Mouse (Mus musculus) forebrain, embryonic 15.5 days (tissue): ENCODE results near the gene Tomm40l. TPM values are rescaled to one million over a fixed set of nuclear protein-coding genes. Genes with fewer than 3 reads are reported as not detected.

Experiments used
- ATAC-seq: fragments of 200-750 bp; cut with Nextera tagmentation; replicated peaks from 2 replicates; pipeline ENCODE4 v1.8.0; 2017; ENCODE audit warnings: mild to moderate bottlenecking, moderate TSS enrichment, moderate library complexity
- H3K27ac ChIP-seq: fragments of 300-500 bp; sonication (generic); replicated peaks from 2 replicates; pipeline ENCODE4 v1.5.1; 2015; ENCODE audit warnings: mild to moderate bottlenecking, inconsistent platforms
- H3K27me3 ChIP-seq: fragments of 300-500 bp; sonication (generic); 2 replicates; pipeline ENCODE4 v1.6.1; 2015; ENCODE audit warnings: inconsistent platforms
- H3K36me3 ChIP-seq: fragments of 300-500 bp; sonication (generic); 2 replicates; pipeline ENCODE4 v1.6.1; 2015; ENCODE audit warnings: mild to moderate bottlenecking, inconsistent platforms
- H3K4me1 ChIP-seq: fragments of 300-500 bp; sonication (generic); 2 replicates; pipeline ENCODE4 v1.6.1; 2015; ENCODE audit warnings: inconsistent platforms
- H3K4me2 ChIP-seq: fragments of 300-500 bp; sonication (generic); replicated peaks from 2 replicates; pipeline ENCODE4 v1.6.1; 2015; ENCODE audit warnings: mild to moderate bottlenecking, inconsistent platforms
- H3K4me3 ChIP-seq: fragments of 300-500 bp; sonication (generic); 2 replicates; pipeline ENCODE4 v1.5.1; 2015; ENCODE audit warnings: mild to moderate bottlenecking, inconsistent platforms
- H3K9ac ChIP-seq: fragments of 300-500 bp; sonication (generic); replicated peaks from 2 replicates; pipeline ENCODE4 v1.6.1; 2015; ENCODE audit warnings: mild to moderate bottlenecking, inconsistent platforms
- H3K9me3 ChIP-seq: fragments of 300-500 bp; sonication (generic); 2 replicates; pipeline ENCODE4 v1.6.1; 2016; ENCODE audit warnings: inconsistent platforms
- WGBS: fragments of 180-500 bp; shearing (Covaris S2); methylation state at CpG from one replicate; pipeline ENCODE4 v1.1.7; 2015; ENCODE audit warnings: mixed read lengths; 5-methylcytosine and 5-hydroxymethylcytosine counted together
- polyA plus RNA-seq: library from polyadenylated mRNA; unstranded; fragments of >200 nt; fragmentation: Nextera tagmentation; extraction: Ambion mirVana; gene quantifications from 2 replicates; pipeline ENCODE4 v1.2.1, GENCODE M21; 2015

Tomm40l gene
- polyA plus RNA-seq, 1 experiment from 2014 or later = 46.6 TPM

DNA sequence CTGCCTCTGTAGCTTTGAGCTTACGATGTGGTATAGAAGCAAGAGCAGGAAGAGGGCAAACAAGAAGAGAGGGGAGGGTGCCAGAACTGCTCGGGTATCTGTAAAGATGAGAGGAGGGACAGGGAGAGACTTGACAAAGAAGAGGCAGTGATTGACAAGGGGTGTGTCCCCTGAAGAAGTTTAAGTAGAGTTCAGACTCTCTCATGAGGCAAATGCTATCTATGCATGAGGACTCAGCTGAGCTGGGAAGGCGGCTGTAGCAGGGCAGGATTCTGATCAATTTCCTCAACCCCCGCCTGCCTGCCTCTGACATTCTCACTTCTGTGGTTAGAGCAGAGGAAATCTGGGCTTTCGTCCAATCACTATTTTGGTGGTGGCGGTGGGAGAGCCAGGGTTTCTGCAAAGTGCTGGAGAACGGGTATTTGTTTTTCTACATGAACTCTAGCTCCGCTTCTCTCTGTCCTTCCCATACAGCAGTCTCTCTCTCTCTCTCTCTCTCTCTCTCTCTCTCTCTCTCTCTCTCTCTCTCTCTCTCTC, 40.3 kb upstream of the Tomm40l start:
- Histone ChIP-seq H3K27me3 (no peaks in the 10 kb centered on the region), H3K4me3 (peak overlapping the region; percentile 29), H3K36me3 (no peaks in the 10 kb centered on the region), H3K9ac (peak overlapping the region; percentile 29; the same call in 1 of the 2 replicates), H3K4me2 (peak overlapping the region; percentile 50), H3K27ac (peak overlapping the region; percentile 94), H3K9me3 (no peaks in the 10 kb centered on the region), H3K4me1 (peaks cover 18% of the 10 kb centered on the region)
- WGBS = under 1% methylated on average over 8 of the region's 8 CpGs
- ATAC-seq = peak; percentile 86

- H3K27me3 ChIP-seq = no peaks in the 10 kb centered on the region
- WGBS = 79% methylated on average over 3 of the region's 3 CpGs
- no peak overlapping the region for H3K4me2 ChIP-seq
- no peak overlapping the region for H3K4me3 ChIP-seq
- no peaks in the 10 kb centered on the region for H3K36me3 ChIP-seq
- peaks cover 18% of the 10 kb centered on the region for H3K4me1 ChIP-seq
- no peaks in the 10 kb centered on the region for H3K9me3 ChIP-seq
- no peak for ATAC-seq
- no peak overlapping the region for H3K27ac ChIP-seq
- no peak overlapping the region for H3K9ac ChIP-seq
Measured at GRCm38 (mm10) chr1:171260316-171260715, 38.0 kb upstream of the Tomm40l start.

GRCm38 (mm10) chr1:171258921-171259320, 36.6 kb upstream of the Tomm40l start:
- H3K27ac ChIP-seq = no peak overlapping the region
- H3K9ac ChIP-seq = no peak overlapping the region
- no peak for ATAC-seq
- peaks cover 17% of the 10 kb centered on the region for H3K4me1 ChIP-seq
- no peak overlapping the region for H3K4me2 ChIP-seq
- 84% methylated on average over 17 of the region's 17 CpGs for WGBS
- H3K9me3 ChIP-seq = no peaks in the 10 kb centered on the region
- no peaks in the 10 kb centered on the region for H3K36me3 ChIP-seq
- no peak overlapping the region for H3K4me3 ChIP-seq
- H3K27me3 ChIP-seq = no peaks in the 10 kb centered on the region

GRCm38 (mm10) chr1:171257781-171258180, 35.5 kb upstream of the Tomm40l start:
- no peak overlapping the region for H3K9ac ChIP-seq
- H3K27ac ChIP-seq = no peak overlapping the region
- no peak overlapping the region for H3K4me3 ChIP-seq
- H3K4me2 ChIP-seq = no peak overlapping the region
- H3K9me3 ChIP-seq = no peaks in the 10 kb centered on the region
- no peak for ATAC-seq
- no peaks in the 10 kb centered on the region for H3K36me3 ChIP-seq
- WGBS = 83% methylated on average over 9 of the region's 9 CpGs
- peaks cover 11% of the 10 kb centered on the region for H3K4me1 ChIP-seq
- no peaks in the 10 kb centered on the region for H3K27me3 ChIP-seq

DNA sequence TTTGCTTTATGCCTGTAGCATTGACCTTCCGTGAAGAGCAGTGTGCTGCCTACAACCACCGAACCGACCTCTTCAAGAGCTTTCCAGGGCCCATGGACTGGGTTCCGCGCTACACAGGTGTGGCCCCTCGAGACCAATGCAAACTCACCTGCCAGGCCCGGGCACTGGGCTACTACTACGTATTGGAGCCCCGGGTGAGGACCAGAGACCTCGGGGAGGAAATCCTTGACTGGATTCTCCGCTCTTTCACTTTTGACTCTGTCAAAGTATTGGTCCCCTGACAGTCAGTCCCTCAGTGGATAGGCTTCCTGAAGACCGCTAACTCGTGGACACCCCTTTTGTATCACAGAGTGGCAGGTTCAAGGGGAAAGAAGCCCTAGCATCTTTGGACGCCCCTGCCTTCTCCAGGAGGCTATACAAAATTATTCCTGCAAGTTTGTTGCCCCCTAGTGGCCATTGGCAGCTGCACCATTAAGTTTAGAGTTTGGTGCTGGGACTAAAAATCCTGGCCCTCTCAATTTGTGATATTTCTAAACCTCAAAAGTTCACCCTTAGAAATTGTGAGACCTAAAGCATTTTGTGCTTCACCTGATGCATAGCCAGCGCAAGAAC, 34.7 kb upstream of the Tomm40l start:
- no peaks in the 10 kb centered on the region for H3K27me3 ChIP-seq
- H3K9me3 ChIP-seq = no peaks in the 10 kb centered on the region
- H3K4me3 ChIP-seq = no peak overlapping the region
- ATAC-seq = peak; percentile 4; the same call in 1 of the 2 replicates
- H3K4me2 ChIP-seq = no peak overlapping the region
- no peak overlapping the region for H3K27ac ChIP-seq
- H3K36me3 ChIP-seq = no peaks in the 10 kb centered on the region
- H3K4me1 ChIP-seq = peaks cover 11% of the 10 kb centered on the region
- 65% methylated on average over 15 of the region's 15 CpGs for WGBS
- no peak overlapping the region for H3K9ac ChIP-seq

DNA sequence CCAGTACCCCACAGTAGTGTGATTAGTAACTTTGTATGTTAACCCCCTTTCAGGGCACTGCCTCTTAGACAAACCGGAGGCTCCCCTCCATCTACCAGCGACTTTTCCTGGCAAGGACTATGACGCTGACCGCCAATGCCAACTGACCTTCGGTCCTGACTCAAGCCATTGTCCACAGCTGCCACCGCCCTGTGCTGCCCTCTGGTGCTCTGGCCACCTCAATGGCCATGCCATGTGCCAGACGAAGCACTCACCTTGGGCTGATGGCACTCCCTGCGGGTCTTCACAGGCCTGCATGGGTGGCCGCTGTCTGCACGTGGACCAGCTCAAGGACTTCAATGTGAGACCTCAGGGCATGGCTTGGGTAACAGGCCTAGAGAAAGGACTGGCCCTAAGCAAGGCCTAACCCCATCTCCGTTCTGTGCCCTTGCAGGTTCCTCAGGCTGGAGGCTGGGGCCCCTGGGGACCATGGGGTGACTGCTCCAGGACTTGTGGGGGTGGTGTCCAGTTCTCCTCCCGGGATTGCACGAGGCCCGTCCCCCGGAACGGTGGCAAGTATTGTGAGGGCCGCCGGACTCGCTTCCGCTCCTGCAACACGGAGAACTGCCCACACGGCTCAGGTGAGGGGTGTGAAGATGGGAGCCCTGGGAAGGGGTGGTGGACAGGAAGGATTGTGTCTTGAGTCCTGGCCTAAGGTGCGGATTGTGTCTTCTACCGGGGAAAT, 33.9 kb upstream of the Tomm40l start:
- Histone ChIP-seq H3K27ac (no peak overlapping the region), H3K4me1 (peaks cover 16% of the 10 kb centered on the region), H3K4me3 (no peak overlapping the region), H3K27me3 (no peaks in the 10 kb centered on the region), H3K36me3 (no peaks in the 10 kb centered on the region), H3K9ac (no peak overlapping the region), H3K9me3 (no peaks in the 10 kb centered on the region), H3K4me2 (no peak overlapping the region)
- no peak for ATAC-seq
- 90% methylated on average over 24 of the region's 24 CpGs for WGBS

DNA sequence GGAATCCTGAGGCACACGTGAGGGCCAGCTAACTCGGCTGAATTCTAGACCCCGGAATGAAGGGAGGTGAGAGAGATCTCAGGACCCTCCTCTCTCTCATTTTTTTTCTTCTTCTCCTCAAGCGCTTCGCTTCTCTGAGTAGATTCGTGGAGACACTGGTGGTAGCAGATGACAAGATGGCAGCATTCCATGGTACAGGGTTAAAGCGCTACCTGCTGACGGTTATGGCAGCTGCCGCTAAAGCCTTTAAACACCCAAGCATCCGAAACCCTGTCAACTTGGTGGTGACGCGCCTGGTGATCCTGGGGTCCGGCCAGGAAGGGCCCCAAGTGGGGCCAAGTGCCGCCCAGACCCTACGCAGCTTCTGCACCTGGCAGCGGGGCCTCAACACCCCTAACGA, 30.1 kb upstream of the Tomm40l start:
- Histone ChIP-seq H3K9me3 (no peaks in the 10 kb centered on the region), H3K4me2 (peak overlapping the region; percentile 47), H3K4me1 (peaks cover 47% of the 10 kb centered on the region), H3K27ac (peak overlapping the region; percentile 85), H3K4me3 (peak overlapping the region; percentile 32; the same call in 1 of the 2 replicates), H3K36me3 (no peaks in the 10 kb centered on the region), H3K27me3 (no peaks in the 10 kb centered on the region), H3K9ac (no peak overlapping the region)
- ATAC-seq = no peak
- 47% methylated on average over 17 of the region's 17 CpGs for WGBS

- Histone ChIP-seq H3K4me1 (peaks cover 51% of the 10 kb centered on the region), H3K27me3 (no peaks in the 10 kb centered on the region), H3K36me3 (no peaks in the 10 kb centered on the region), H3K4me2 (peak overlapping the region; percentile 47), H3K9ac (peak overlapping the region; percentile 16; the same call in 1 of the 2 replicates), H3K4me3 (peak overlapping the region; percentile 32), H3K9me3 (no peaks in the 10 kb centered on the region), H3K27ac (peak overlapping the region; percentile 85)
- no peak for ATAC-seq
- WGBS = 7% methylated on average over 13 of the region's 13 CpGs
Measured at GRCm38 (mm10) chr1:171251594-171252324, 29.4 kb upstream of the Tomm40l start.

DNA sequence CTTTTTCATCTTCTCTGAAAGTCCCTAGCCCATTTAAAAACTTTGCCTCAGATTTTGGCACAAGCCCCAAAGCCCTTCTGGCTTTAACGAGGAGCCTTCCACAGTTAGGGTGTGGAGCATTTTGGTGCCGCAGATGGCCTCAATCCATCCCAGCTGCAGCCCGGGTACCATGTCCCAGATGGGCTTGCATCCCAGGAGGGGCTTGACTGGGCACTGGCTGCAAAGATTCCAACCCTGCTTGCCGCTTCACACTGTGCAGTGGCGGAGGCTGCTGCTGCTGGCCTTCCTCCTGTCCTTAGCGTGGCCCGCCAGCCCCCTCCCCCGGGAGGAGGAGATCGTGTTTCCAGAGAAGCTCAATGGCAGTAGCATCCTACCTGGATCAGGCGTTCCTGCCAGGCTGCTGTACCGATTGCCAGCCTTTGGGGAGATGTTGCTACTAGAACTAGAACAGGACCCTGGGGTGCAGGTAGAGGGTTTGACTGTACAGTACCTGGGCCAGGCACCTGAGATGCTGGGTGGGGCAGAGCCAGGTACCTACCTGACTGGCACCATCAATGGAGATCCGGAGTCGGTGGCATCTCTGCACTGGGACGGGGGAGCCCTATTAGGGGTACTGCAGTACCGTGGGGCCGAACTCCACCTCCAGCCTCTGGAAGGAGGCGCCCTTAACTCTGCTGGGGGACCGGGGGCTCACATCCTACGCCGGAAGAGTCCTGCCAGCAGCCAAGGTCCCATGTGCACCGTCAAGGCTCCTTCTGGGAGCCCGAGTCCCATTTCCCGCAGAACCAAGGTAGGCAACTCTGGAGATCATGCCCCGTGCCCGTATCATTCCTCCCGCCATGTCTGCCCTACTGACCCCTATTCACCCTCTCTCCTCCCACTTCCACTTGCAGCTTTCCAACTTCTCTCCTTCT, 28.6 kb upstream of the Tomm40l start, which contains the start of gene Ndufs2:
Gene Ndufs2, minus strand, starts transcription at position 709 of the 914 bp plus-strand sequence.
- H3K9ac ChIP-seq = peak within 1 kb of the TSS; percentile 41
- H3K4me2 ChIP-seq = peak within 1 kb of the TSS; percentile 47
- H3K27ac ChIP-seq = peak within 1 kb of the TSS; percentile 85
- H3K4me3 ChIP-seq = peak within 1 kb of the TSS; percentile 32
- 18% methylated on average over 26 of the region's 26 CpGs for WGBS
- no peaks in the 10 kb centered on the region for H3K36me3 ChIP-seq
- no peaks in the 10 kb centered on the region for H3K9me3 ChIP-seq
- ATAC-seq = peak; percentile 32
- no peaks in the 10 kb centered on the region for H3K27me3 ChIP-seq
- peaks cover 56% of the 10 kb centered on the region for H3K4me1 ChIP-seq

- Histone ChIP-seq H3K4me1 (peaks cover 61% of the 10 kb centered on the region), H3K9ac (peak within 1 kb of the TSS; percentile 41), H3K27me3 (no peaks in the 10 kb centered on the region), H3K27ac (peak within 1 kb of the TSS; percentile 85), H3K4me2 (peak within 1 kb of the TSS; percentile 47), H3K9me3 (no peaks in the 10 kb centered on the region), H3K4me3 (peak within 1 kb of the TSS; percentile 32), H3K36me3 (no peaks in the 10 kb centered on the region)
- ATAC-seq = 0 out of 2 replicates have a peak, but pooled peaks have one; percentile 29
- WGBS = 12% methylated on average over 5 of the region's 5 CpGs
Measured at GRCm38 (mm10) chr1:171249913-171250600, 27.7 kb upstream of the Tomm40l start, which contains the start of gene Adamts4. Gene Adamts4 (plus strand): TSS chr1:171250421.
